Mouse (Mus musculus) ES-E14 (cell line): Measurements from ENCODE around the gene Gm3739.
"Not testable (repeated sequence)": the region's sequence is repeated elsewhere in the genome, so short reads cannot be mapped to it uniquely, and the experiment has no call there.

ENCODE experiments used
- CHD2 ChIP-seq: IDR thresholded peaks from 2 replicates; pipeline ENCODE4 v1.6.1; 2014; ENCODE audit warnings: mild to moderate bottlenecking, low read depth, low read length, inconsistent platforms
- MAFK ChIP-seq: IDR thresholded peaks from 2 replicates; pipeline ENCODE4 v1.6.1; 2014; ENCODE audit warnings: mild to moderate bottlenecking, low read depth, low read length, inconsistent platforms; ENCODE audit not compliant: insufficient read depth
- ZC3H11A ChIP-seq: IDR thresholded peaks from 2 replicates; pipeline ENCODE4 v1.6.1; 2012; ENCODE audit warnings: low read depth, mild to moderate bottlenecking, inconsistent platforms, low read length, borderline replicate concordance
- ZNF384 ChIP-seq: IDR thresholded peaks from 2 replicates; pipeline ENCODE4 v1.6.1; 2012; ENCODE audit warnings: low read depth, low read length, inconsistent platforms

- TF ChIP-seq ZC3H11A, ZNF384, MAFK, CHD2: not testable (repeated sequence)
Observed at GRCm38 (mm10) chr14:7315093-7315492, 244 bp upstream of the Gm3739 start.
